Mouse (Mus musculus) kidney, postnatal 0 days (tissue): ENCODE results near the gene Acer1. TPM values are rescaled to one million over a fixed set of nuclear protein-coding genes. Genes with fewer than 3 reads are reported as not detected.

Experiments used
- ATAC-seq: fragments of 200-750 bp; cut with Nextera tagmentation; replicated peaks from 2 replicates; pipeline ENCODE4 v1.8.0; 2017; ENCODE audit warnings: low read depth, moderate number of reproducible peaks, moderate TSS enrichment, moderate library complexity; ENCODE audit not compliant: low FRiP score
- DNase-seq: peaks from one replicate; pipeline ENCODE4 v3.0.0-alpha.2; 2016; ENCODE audit warnings: low spot score
- H3K27ac ChIP-seq: fragments of 300-500 bp; sonication (generic); 2 replicates; pipeline ENCODE4 v1.5.1; 2014; ENCODE audit warnings: mild to moderate bottlenecking
- H3K27me3 ChIP-seq: fragments of 300-500 bp; sonication (generic); 2 replicates; pipeline ENCODE4 v1.6.1; 2014; ENCODE audit warnings: low read length, mixed read lengths; ENCODE audit not compliant: insufficient read depth
- H3K36me3 ChIP-seq: fragments of 300-500 bp; sonication (generic); 2 replicates; pipeline ENCODE4 v1.6.1; 2014; ENCODE audit warnings: low read length, mixed read lengths; ENCODE audit not compliant: insufficient read depth
- H3K4me1 ChIP-seq: fragments of 300-500 bp; sonication (generic); replicated peaks from 2 replicates; pipeline ENCODE4 v1.6.1; 2014; ENCODE audit warnings: antibody characterized with exemption, low read length, mixed read lengths; ENCODE audit not compliant: insufficient read depth
- H3K4me2 ChIP-seq: fragments of 300-500 bp; sonication (generic); 2 replicates; pipeline ENCODE4 v1.6.1; 2014; ENCODE audit warnings: mild to moderate bottlenecking, low read length, moderate library complexity, mixed read lengths
- H3K4me3 ChIP-seq: fragments of 300-500 bp; sonication (generic); replicated peaks from 2 replicates; pipeline ENCODE4 v1.5.1; 2014; ENCODE audit warnings: low read depth, low read length
- H3K9ac ChIP-seq: fragments of 300-500 bp; sonication (generic); 2 replicates; pipeline ENCODE4 v1.6.1; 2014; ENCODE audit warnings: low read depth, low read length
- H3K9me3 ChIP-seq: fragments of 300-500 bp; sonication (generic); replicated peaks from 2 replicates; pipeline ENCODE4 v1.6.1; 2016; ENCODE audit warnings: low read length, inconsistent platforms, mixed read lengths
- CTCF ChIP-seq: IDR thresholded peaks from 2 replicates; pipeline ENCODE4 v1.5.1; 2016; ENCODE audit warnings: antibody characterized with exemption, low read depth, mild to moderate bottlenecking, moderate library complexity
- WGBS: fragments of 180-500 bp; shearing (Covaris S2); extraction: QIAGEN DNeasy Blood & Tissue Kit; methylation state at CpG from one replicate; pipeline ENCODE4 v1.1.7; 2014; 5-methylcytosine and 5-hydroxymethylcytosine counted together
- polyA plus RNA-seq: library from polyadenylated mRNA; unstranded; fragments of >200 nt; fragmentation: Nextera tagmentation; extraction: Ambion mirVana; gene quantifications from 2 replicates; pipeline ENCODE4 v1.2.1, GENCODE M21; 2015

The Acer1 gene
- polyA plus RNA-seq, 1 experiment from 2014 or later, result not detected

DNA sequence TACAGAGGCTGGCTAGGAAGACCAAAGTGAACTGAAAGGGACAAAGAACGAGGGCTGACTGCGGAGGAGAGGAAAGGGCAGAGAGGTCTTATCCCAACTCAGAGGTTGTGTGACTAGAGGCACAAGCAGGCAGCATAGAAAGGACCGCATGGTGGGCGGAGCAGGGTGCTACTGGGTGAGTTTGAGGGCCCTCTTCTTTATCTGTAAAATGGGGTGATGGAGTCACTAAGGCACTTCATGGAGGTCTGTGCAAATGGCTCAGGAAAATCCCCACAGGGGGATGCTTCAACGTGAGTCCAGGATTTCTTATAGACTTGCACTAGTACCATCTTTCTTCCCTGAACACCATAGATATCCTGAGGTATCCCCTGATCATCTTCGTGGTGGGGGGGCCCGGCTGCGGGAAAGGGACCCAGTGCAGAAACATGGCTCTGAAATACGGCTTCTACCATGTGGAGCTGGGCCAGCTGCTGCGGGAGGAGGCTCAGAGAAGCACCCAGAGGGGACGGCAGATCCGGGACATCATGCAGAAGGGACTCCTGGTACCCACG is 30.4 kb upstream of the Acer1 start:
- no peak for DNase-seq
- Histone ChIP-seq H3K27me3 (no peaks in the 10 kb centered on the region), H3K36me3 (peaks cover 11% of the 10 kb centered on the region; the same call in 1 of the 2 replicates), H3K4me2 (peak overlapping the region; percentile 91), H3K9me3 (no peaks in the 10 kb centered on the region), H3K4me3 (peak overlapping the region; percentile 59), H3K9ac (peak overlapping the region; percentile 78; the same call in 1 of the 2 replicates), H3K4me1 (peaks cover 10% of the 10 kb centered on the region; the same call in 1 of the 2 replicates), H3K27ac (peak overlapping the region; percentile 91)
- no peak for TF ChIP-seq CTCF
- ATAC-seq, result no peak
- WGBS, result 59% methylated on average over 13 of the region's 13 CpGs

DNA sequence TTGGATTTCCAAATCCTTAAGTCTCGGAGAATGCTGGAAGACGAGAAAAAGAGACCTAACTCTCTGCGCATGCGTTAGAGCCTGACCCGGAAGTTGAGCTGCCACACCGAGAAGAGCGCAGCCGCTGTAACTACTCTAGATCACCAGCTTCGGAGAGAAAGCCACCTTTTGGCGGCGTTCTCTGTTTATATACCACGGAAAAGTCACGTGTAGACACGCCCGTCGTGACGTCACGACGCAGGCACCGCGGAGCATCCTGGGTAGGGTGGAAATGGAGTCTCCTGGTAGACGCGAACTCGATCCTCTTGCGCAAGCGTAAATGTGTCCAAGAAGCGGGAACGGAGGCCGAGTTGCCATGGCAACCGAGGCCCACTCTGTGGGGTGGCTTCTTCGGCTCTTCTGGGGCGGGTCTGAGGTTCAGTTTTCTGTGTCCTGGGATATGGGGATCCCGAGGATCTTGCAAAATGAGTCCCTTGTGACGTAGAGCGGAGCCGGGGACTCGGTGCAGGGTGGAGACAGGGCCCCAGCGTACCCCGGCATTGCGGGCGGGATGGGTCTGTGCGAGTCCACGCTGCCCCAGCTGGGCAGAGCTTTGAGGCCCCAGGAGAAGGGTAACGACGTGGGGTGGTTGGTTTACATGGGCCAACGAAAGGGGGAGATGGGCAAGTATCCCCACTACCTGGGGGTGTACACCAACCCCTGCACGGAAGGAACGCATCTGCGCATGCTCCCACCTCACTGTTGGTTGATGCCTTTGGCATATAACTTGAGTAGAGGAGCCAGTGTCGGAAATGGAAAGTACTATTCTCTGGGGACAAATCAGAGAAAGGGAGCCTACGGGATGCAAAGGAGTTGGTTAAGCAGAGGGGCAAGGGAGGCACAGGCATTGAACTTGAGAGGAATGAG is 29.6 kb upstream of the Acer1 start, which contains the start of the genes Gtf2f1 and Gm17949:
Gene Gtf2f1 (minus strand): TSS at position 53 of the 906 bp plus-strand sequence.
Gene Gm17949 (plus strand): TSS at position 234 of the 906 bp plus-strand sequence.
- H3K36me3 ChIP-seq, result peaks cover 18% of the 10 kb centered on the region
- H3K9me3 ChIP-seq, result no peaks in the 10 kb centered on the region
- peaks cover 10% of the 10 kb centered on the region; the same call in 1 of the 2 replicates for H3K4me1 ChIP-seq
- H3K9ac ChIP-seq, result peak within 1 kb of the TSS; percentile 78
- H3K27me3 ChIP-seq, result no peaks in the 10 kb centered on the region
- peak within 1 kb of the TSS; percentile 91 for H3K27ac ChIP-seq
- ATAC-seq (peak; percentile 91), DNase-seq (peak; percentile 98)
- under 1% methylated on average over 51 of the region's 51 CpGs for WGBS
- H3K4me2 ChIP-seq, result peak within 1 kb of the TSS; percentile 91
- H3K4me3 ChIP-seq, result peak within 1 kb of the TSS; percentile 59
- peak; percentile 11; the same call in 1 of the 2 replicates for TF ChIP-seq CTCF

DNA sequence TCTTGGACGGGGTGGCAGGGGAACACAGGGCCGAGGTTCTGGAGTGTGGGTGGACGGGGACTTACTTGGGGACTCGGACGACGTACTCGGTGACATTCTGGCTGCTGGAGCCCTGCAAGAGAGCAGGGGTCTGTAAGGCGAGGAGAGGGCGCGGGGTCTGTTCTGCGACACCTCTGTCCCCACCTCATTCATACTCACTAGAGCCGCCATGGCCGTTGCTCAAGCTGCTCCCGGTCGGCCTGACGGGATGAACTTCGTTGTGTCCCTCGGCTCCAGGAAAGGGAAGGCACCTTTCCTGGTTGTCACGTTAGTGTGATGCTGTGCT is 28.9 kb upstream of the Acer1 start:
- H3K27ac ChIP-seq, result peak overlapping the region; percentile 65
- TF ChIP-seq CTCF, result no peak
- peak overlapping the region; percentile 72 for H3K4me2 ChIP-seq
- H3K4me3 ChIP-seq, result peak overlapping the region; percentile 59
- no peaks in the 10 kb centered on the region for H3K27me3 ChIP-seq
- H3K36me3 ChIP-seq, result peaks cover 23% of the 10 kb centered on the region
- H3K9me3 ChIP-seq, result no peaks in the 10 kb centered on the region
- DNase-seq (no peak), ATAC-seq (peak; percentile 29)
- WGBS, result under 1% methylated on average over 19 of the region's 19 CpGs
- H3K4me1 ChIP-seq, result peaks cover 10% of the 10 kb centered on the region; the same call in 1 of the 2 replicates
- H3K9ac ChIP-seq, result peak overlapping the region; percentile 64

DNA sequence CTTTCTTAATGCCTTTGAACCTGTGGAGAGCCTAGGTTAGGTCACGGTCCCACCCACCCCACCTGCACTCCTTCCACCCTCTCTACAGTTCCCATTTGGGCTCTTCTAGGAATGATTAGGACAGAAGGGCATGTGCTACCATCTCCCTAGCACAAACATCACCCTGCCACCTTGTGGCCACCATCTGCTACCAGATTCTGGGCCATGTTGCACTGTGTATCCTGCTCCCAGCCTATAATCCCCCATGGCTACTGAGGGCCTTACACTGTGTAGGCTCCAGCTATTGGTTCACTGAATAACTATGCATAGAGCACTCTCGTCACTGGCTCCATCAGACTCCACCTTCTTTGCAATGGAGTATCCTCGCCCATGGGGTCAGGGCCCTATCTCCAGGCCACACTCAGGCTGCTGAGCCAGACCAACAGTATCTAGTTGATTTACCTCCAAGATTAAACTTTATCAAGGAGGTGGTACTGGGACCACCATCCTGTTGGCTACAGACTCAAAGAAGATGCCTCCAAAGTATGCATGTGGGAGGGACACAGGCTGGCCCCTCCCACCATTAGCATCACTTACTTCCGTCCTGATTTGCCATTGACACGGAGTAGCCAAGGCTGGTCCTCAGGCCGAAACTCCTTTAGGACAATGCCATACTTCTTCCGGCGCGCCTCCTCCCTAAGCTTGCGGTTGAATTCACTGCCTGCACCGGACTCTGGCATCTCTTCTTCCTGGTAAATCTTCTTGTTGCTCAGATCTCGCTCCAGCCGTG is 25.4 kb upstream of the Acer1 start:
- H3K9me3 ChIP-seq, result no peaks in the 10 kb centered on the region
- WGBS, result 94% methylated on average over 13 of the region's 13 CpGs
- H3K27ac ChIP-seq, result no peak overlapping the region
- H3K36me3 ChIP-seq, result peaks cover 53% of the 10 kb centered on the region
- H3K27me3 ChIP-seq, result no peaks in the 10 kb centered on the region
- H3K4me2 ChIP-seq, result no peak overlapping the region
- no peak overlapping the region for H3K4me3 ChIP-seq
- H3K9ac ChIP-seq, result no peak overlapping the region
- peak; percentile 55 for TF ChIP-seq CTCF
- H3K4me1 ChIP-seq, result peaks cover 10% of the 10 kb centered on the region; the same call in 1 of the 2 replicates
- DNase-seq (no peak), ATAC-seq (no peak)

DNA sequence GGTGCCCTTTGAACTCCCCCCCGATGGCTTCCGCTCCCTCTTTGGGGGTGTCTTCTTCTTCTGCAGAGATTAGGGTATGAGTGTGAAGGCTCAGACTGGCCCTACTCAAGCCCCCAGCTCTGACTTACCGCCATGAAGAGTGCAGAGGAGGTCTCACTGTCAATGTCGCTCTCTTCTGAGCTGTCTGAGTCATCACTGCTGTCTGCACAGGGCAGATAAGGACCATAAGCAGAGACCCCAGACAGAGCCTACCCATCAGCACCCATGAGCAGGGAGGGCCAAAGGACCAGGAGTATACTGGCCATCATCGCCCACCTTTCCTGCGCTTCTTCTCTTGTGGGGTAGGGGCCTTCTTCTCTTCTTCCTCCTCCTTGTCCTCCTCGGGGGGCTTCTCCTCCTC is 22.1 kb upstream of the Acer1 start:
- H3K27ac ChIP-seq, result no peak overlapping the region
- no peak overlapping the region for H3K4me3 ChIP-seq
- no peaks in the 10 kb centered on the region for H3K27me3 ChIP-seq
- TF ChIP-seq CTCF, result no peak
- H3K4me1 ChIP-seq, result no peaks in the 10 kb centered on the region
- peaks cover 54% of the 10 kb centered on the region for H3K36me3 ChIP-seq
- H3K4me2 ChIP-seq, result no peak overlapping the region
- H3K9me3 ChIP-seq, result no peaks in the 10 kb centered on the region
- no peak overlapping the region for H3K9ac ChIP-seq
- DNase-seq (no peak), ATAC-seq (no peak)
- 92% methylated on average over 7 of the region's 7 CpGs for WGBS

DNA sequence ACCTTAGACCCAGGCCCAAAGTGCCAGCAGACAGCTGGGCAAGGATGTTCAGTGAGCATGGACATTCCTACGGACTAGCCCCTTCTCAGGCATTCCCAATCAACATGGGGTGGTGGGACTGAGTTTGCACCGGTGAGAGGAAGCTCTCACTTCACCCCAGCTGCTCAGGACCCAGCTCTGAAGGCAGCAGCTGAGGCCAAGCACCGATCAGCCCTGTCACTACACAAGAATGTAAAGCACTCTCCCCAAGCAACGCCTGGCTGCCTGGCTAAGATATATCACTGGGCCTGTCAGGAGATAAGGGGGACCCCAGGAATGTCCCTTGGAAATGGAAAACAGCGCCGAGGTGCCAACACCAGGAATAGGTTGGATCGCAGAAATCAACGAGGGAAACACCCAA is 19.3 kb upstream of the Acer1 start:
- Histone ChIP-seq H3K36me3 (peaks cover 34% of the 10 kb centered on the region), H3K4me3 (no peak overlapping the region), H3K9me3 (no peaks in the 10 kb centered on the region), H3K27me3 (no peaks in the 10 kb centered on the region), H3K27ac (no peak overlapping the region), H3K9ac (no peak overlapping the region), H3K4me1 (peaks cover 8% of the 10 kb centered on the region; the same call in 1 of the 2 replicates), H3K4me2 (no peak overlapping the region)
- ATAC-seq, result no peak
- no peak for TF ChIP-seq CTCF
- WGBS, result 62% methylated on average over 8 of the region's 8 CpGs
- no peak for DNase-seq
